Mouse (Mus musculus) olfactory bulb, adult 2 months (tissue): Measurements from ENCODE around the gene Mogs.

Source experiments
- CTCF ChIP-seq: fragments of 200-500 bp; IDR thresholded peaks from 2 replicates; pipeline ENCODE4 v1.5.1; 2012; ENCODE audit warnings: low read depth, mild to moderate bottlenecking, low read length, moderate library complexity; ENCODE audit not compliant: insufficient read depth
- POLR2A ChIP-seq: fragments of 200-500 bp; IDR thresholded peaks from 2 replicates; pipeline ENCODE4 v1.6.1; 2012; ENCODE audit warnings: mild to moderate bottlenecking, low read depth, low read length, moderate library complexity; ENCODE audit not compliant: insufficient read depth

GRCm38 (mm10) chr6:83162701-83163100 is 47.4 kb downstream of the Mogs start:
- TF ChIP-seq CTCF (no peak), POLR2A (no peak)
